Mouse (Mus musculus) limb, embryonic 11.5 days (tissue): ENCODE data around the gene Slit3. TPM values are rescaled to one million over a fixed set of nuclear protein-coding genes. Genes with fewer than 3 reads are reported as not detected.

ENCODE experiments used
- ATAC-seq: fragments of 200-750 bp; cut with Nextera tagmentation; 2 replicates; pipeline ENCODE4 v1.8.0; 2017; ENCODE audit warnings: low read depth; ENCODE audit not compliant: insufficient number of reproducible peaks, low FRiP score, low TSS enrichment
- DNase-seq: peaks from one replicate; pipeline ENCODE4 v3.0.0-alpha.2; 2015; ENCODE audit warnings: low spot score
- H3K27ac ChIP-seq: fragments of 300-500 bp; sonication (generic); replicated peaks from 2 replicates; pipeline ENCODE4 v1.5.1; 2014; ENCODE audit warnings: low read depth, mild to moderate bottlenecking, low read length
- H3K27me3 ChIP-seq: fragments of 300-500 bp; sonication (generic); 2 replicates; pipeline ENCODE4 v1.6.1; 2014; ENCODE audit warnings: mild to moderate bottlenecking, low read length, mixed read lengths; ENCODE audit not compliant: control insufficient read depth, insufficient read depth
- H3K36me3 ChIP-seq: fragments of 300-500 bp; sonication (generic); 2 replicates; pipeline ENCODE4 v1.6.1; 2014; ENCODE audit warnings: mild to moderate bottlenecking, low read length, moderate library complexity, mixed read lengths; ENCODE audit not compliant: control insufficient read depth, insufficient read depth
- H3K4me1 ChIP-seq: fragments of 300-500 bp; sonication (generic); 2 replicates; pipeline ENCODE4 v1.6.1; 2014; ENCODE audit warnings: low read length, mixed read lengths; ENCODE audit not compliant: control insufficient read depth, insufficient read depth
- H3K4me2 ChIP-seq: fragments of 300-500 bp; sonication (generic); 2 replicates; pipeline ENCODE4 v1.6.1; 2014; ENCODE audit warnings: low read depth, mild to moderate bottlenecking, moderate library complexity; ENCODE audit not compliant: severe bottlenecking
- H3K4me3 ChIP-seq: fragments of 300-500 bp; sonication (generic); 2 replicates; pipeline ENCODE4 v1.5.1; 2014; ENCODE audit warnings: low read depth, low read length
- H3K9ac ChIP-seq: fragments of 300-500 bp; sonication (generic); 2 replicates; pipeline ENCODE4 v1.6.1; 2014; ENCODE audit warnings: mild to moderate bottlenecking, low read length
- H3K9me3 ChIP-seq: fragments of 300-500 bp; sonication (generic); 2 replicates; pipeline ENCODE4 v1.6.1; 2016; ENCODE audit warnings: low read length; ENCODE audit not compliant: control insufficient read depth
- WGBS: fragments of 180-500 bp; shearing (Covaris S2); extraction: QIAGEN DNeasy Blood & Tissue Kit; methylation state at CpG from one replicate; pipeline ENCODE4 v1.1.7; 2014; 5-methylcytosine and 5-hydroxymethylcytosine counted together
- polyA plus RNA-seq: library from polyadenylated mRNA; unstranded; fragments of >200 nt; fragmentation: Nextera tagmentation; extraction: Ambion mirVana; gene quantifications from 2 replicates; pipeline ENCODE4 v1.2.1, GENCODE M21; 2014

The Slit3 gene
- polyA plus RNA-seq, 1 experiment from 2014 or later, result 30.6 TPM

DNA sequence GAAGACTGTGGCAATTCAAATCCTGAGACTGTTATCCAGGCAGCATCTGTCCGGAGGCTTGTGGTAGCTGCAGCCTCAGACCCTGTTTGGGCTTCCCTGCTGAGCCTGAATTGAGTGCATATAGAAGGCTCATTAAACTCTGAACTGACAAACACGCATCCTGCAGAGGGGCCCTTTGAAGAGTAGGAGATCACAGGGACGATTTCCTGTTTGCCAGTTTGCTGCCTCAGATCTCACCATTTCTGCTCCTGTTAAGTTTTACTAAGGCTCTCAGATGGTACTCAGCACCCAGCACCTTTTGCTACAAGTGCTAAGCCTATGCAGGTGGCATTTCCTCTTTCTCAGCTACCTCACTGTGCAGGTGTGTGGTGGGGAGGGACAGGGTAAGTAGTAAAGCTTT is 205.3 kb downstream of the Slit3 start:
- DNase-seq (no peak), ATAC-seq (no peak)
- H3K36me3 ChIP-seq, result no peaks in the 10 kb centered on the region
- H3K4me1 ChIP-seq, result peaks cover 22% of the 10 kb centered on the region
- H3K4me3 ChIP-seq, result no peak overlapping the region
- no peaks in the 10 kb centered on the region for H3K9me3 ChIP-seq
- no peak overlapping the region for H3K9ac ChIP-seq
- 6% methylated on average over 3 of the region's 3 CpGs for WGBS
- H3K4me2 ChIP-seq, result no peak overlapping the region
- no peak overlapping the region for H3K27ac ChIP-seq
- H3K27me3 ChIP-seq, result no peaks in the 10 kb centered on the region

DNA sequence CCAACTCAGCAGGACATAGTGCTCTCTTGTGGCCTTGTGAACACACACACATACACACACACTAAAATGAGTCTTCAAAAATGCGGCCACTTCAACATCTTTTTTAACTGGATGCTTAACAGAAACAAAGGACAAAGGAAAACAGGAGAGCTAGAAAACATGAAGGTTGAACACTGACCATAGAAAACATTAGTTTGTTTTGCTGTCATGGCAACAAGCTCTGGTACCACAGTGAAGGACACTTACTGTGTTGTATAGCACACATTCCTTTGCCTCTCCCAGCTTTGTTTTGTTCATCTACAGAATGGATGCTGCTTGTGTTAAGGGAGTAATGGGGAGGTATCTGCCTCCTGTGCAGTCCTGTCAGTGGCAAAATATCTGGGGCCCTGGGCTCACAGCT is 206.9 kb downstream of the Slit3 start:
- no peak for DNase-seq
- Histone ChIP-seq H3K9me3 (no peaks in the 10 kb centered on the region), H3K9ac (no peak overlapping the region), H3K36me3 (no peaks in the 10 kb centered on the region), H3K4me1 (peaks cover 30% of the 10 kb centered on the region), H3K27ac (no peak overlapping the region), H3K4me2 (no peak overlapping the region), H3K27me3 (no peaks in the 10 kb centered on the region), H3K4me3 (no peak overlapping the region)
- no peak for ATAC-seq
- 81% methylated on average over 1 of the region's 1 CpGs for WGBS

DNA sequence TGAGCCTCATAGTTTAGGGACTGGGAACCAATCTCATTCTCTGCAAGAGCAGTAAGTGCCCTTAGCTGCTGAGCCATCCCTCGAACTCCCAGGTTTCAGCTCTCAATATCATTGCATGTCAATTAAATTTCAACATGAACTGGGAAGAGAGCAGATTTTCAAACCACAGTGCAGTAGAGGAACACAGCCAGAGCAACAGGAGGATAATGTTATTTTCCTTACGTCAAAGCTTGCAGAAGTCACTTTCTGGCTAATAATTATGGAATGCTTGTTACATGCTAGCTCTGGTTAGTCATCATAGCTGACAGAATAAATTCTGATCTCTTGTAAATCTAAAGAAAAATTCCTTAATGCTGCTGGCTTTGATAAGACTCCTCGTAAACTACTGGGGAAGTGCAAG is 210.5 kb downstream of the Slit3 start:
- H3K4me3 ChIP-seq, result no peak overlapping the region
- DNase-seq (no peak), ATAC-seq (no peak)
- H3K9me3 ChIP-seq, result no peaks in the 10 kb centered on the region
- no peaks in the 10 kb centered on the region for H3K27me3 ChIP-seq
- no peak overlapping the region for H3K9ac ChIP-seq
- H3K27ac ChIP-seq, result no peak overlapping the region
- H3K4me2 ChIP-seq, result no peak overlapping the region
- no peaks in the 10 kb centered on the region for H3K36me3 ChIP-seq
- WGBS, result 83% methylated on average over 3 of the region's 3 CpGs
- peaks cover 16% of the 10 kb centered on the region for H3K4me1 ChIP-seq

DNA sequence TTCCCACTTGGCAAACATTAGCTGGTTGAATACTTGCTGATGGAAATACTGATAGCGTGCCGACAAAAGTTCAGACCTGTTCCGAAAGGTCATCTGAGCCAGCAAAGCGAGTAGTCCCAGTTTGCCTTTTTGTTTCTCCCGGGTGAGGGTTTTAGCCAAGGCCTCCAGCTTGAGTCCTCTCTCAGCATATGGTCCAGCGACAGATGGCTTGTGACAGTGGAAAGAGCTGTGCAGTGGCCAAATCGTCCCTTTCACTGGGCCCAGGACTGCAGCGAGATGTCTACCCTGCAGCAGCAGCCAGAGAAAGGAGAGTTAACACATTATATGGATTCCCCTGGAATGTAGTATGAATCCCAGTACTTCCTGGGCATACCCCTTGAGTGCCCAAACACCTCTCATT is 215.5 kb downstream of the Slit3 start:
- H3K36me3 ChIP-seq, result no peaks in the 10 kb centered on the region
- H3K4me3 ChIP-seq, result no peak overlapping the region
- no peak overlapping the region for H3K9ac ChIP-seq
- ATAC-seq (no peak), DNase-seq (no peak)
- WGBS, result 86% methylated on average over 8 of the region's 8 CpGs
- H3K4me2 ChIP-seq, result no peak overlapping the region
- H3K27me3 ChIP-seq, result no peaks in the 10 kb centered on the region
- no peak overlapping the region for H3K27ac ChIP-seq
- peaks cover 21% of the 10 kb centered on the region for H3K4me1 ChIP-seq
- no peaks in the 10 kb centered on the region for H3K9me3 ChIP-seq

DNA sequence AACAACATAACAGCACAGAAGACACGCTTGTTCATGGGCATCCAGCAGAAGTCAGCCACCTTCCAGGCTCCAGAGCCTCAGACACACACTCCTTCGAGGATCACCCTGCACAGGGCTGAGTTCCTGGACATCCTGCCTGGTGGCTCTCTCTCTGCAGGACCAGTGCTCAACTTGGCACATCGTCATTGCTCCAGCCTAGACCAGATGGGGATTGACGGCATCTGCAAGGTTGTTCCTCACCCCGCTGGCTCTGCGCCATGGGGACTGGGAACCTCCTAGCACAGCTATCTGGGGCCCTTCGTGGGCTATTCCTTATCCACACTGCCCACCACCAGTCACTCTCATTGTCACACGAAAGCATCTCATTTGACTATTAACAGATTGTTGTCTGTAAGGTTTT is 216.5 kb downstream of the Slit3 start:
- DNase-seq, result no peak
- 78% methylated on average over 8 of the region's 8 CpGs for WGBS
- no peaks in the 10 kb centered on the region for H3K36me3 ChIP-seq
- peaks cover 22% of the 10 kb centered on the region for H3K4me1 ChIP-seq
- H3K4me2 ChIP-seq, result no peak overlapping the region
- no peaks in the 10 kb centered on the region for H3K9me3 ChIP-seq
- H3K27me3 ChIP-seq, result no peaks in the 10 kb centered on the region
- no peak overlapping the region; the same call in 1 of the 2 replicates for H3K27ac ChIP-seq
- H3K4me3 ChIP-seq, result no peak overlapping the region
- no peak overlapping the region for H3K9ac ChIP-seq
- no peak for ATAC-seq

DNA sequence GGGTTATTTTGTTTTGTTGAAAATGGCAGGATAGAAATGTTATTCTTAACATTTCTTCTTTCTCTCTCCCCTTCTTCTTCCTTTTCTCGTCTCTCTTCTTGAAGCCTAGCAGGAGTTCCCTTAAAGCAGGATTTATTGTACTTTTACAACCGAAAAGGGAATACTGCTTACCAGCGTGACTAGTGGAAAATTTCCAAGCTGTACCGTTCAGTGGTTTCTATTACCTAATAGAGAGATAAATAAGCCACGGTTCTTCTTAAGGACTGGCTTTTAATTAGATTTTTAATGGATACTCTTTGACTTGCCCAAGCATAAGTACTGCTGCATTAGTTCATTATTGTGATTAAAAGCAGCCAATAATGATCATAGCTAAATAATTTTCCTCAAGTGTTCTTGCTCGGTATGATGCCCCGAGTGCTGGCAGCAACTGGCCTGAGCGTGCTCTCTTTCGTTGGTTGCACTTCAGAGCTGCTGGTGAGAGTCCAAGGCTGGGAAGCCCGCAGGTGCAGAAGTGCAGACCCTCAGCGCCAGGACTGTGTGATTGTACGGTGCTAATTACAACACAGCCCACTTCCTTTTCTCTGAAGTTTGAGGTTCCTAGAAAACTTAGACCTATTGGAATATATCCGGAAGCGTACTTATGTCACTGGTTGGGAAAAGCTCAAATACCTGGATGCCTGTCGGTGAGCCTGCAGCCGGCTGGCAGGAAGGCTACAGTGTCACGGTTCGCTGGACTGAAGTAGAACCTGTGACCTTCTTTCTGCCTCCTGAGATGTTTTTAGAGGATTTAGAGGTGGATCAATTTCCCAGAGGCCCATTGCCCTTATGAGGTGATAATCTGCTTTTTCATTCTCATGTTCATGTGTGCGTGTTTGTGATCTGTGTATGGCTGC is 217.1 kb downstream of the Slit3 start:
- Histone ChIP-seq H3K27ac (no peak overlapping the region), H3K36me3 (no peaks in the 10 kb centered on the region), H3K4me1 (peaks cover 18% of the 10 kb centered on the region), H3K4me3 (no peak overlapping the region), H3K9me3 (no peaks in the 10 kb centered on the region), H3K27me3 (no peaks in the 10 kb centered on the region), H3K9ac (no peak overlapping the region), H3K4me2 (no peak overlapping the region)
- 62% methylated on average over 19 of the region's 19 CpGs for WGBS
- DNase-seq, result no peak
- ATAC-seq, result no peak

DNA sequence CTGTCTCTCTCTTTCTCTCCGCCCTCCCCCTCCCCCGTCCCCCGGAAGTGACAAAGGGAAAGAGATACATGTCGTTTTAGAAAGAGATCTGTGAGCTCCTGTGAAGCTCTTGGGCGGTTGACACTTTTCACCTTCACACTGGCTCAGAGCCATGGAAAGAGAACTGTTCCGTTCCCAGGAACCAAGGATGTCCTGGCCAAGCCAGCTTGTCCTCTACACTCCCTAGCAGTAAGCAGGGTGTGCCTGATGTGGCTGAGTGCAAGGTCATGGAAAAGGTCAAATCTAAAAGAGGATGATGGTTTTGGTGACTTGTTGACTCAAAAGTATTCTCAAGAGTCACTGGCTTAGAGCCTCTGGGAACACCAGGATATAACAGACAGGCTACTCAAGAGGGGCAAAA is 219.7 kb downstream of the Slit3 start:
- 79% methylated on average over 6 of the region's 6 CpGs for WGBS

DNA sequence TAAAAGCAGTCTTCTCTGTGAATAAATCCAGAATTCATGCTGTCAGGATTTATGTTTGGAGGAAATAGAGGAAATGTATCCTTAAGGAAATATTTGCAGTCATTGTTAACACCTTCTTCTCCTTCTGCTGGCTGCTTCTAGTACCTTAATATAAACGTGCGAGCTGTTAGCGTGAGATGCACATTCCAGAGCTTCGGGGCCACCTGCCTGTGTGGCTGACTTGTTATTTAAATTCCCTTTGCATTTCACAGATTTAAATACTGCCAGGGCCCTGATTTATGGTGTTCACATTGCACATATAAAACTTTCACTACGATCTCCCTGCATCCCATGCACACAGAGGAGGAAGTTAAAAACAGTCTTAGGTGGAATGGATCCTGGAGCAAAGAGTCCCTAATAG is 221.5 kb downstream of the Slit3 start:
- Histone ChIP-seq H3K4me3 (no peak overlapping the region), H3K4me1 (peaks cover 15% of the 10 kb centered on the region)

More for the DNA sequence above, 219.7 kb downstream of the Slit3 start:
- Histone ChIP-seq H3K4me1 (peaks cover 14% of the 10 kb centered on the region), H3K4me3 (no peak overlapping the region), H3K36me3 (no peaks in the 10 kb centered on the region), H3K9me3 (no peaks in the 10 kb centered on the region), H3K4me2 (no peak overlapping the region), H3K9ac (no peak overlapping the region), H3K27ac (no peak overlapping the region), H3K27me3 (no peaks in the 10 kb centered on the region)
- no peak for ATAC-seq
- no peak for DNase-seq

More for the DNA sequence above, 221.5 kb downstream of the Slit3 start:
- Histone ChIP-seq H3K27me3 (no peaks in the 10 kb centered on the region), H3K9me3 (no peaks in the 10 kb centered on the region), H3K9ac (no peak overlapping the region), H3K36me3 (no peaks in the 10 kb centered on the region), H3K27ac (no peak overlapping the region), H3K4me2 (no peak overlapping the region)
- DNase-seq (no peak), ATAC-seq (no peak)
- WGBS, result 28% methylated on average over 5 of the region's 5 CpGs
